Mouse (Mus musculus) frontal cortex, adult (tissue): Measurements from ENCODE around the gene Sftpa1.

Source experiments
- ATAC-seq: cut with Nextera tagmentation; 2 replicates; pipeline ENCODE4 v1.9.2; 2017; ENCODE audit warnings: mild to moderate bottlenecking, moderate library complexity, mixed read lengths; ENCODE audit not compliant: low TSS enrichment

The Sftpa1 gene

DNA sequence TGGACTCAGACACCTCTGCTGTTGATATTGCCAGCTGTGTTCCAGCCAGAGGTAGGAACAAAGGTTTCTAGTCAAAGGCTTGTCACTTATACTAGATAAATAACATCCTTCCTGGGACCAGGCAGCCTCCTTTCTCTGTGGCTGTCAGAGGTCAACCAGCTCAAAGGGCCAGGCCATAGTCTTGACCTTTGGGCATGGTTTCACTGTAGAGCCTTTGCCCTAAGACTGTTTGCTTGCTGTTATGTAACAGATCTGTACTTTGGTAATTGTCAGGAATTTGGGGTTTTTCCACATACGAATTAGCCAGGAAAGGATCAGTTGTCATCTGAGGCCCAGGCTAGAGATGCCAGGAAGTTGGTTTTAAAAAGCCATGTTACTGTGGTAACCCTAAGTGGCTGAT is 29.2 kb downstream of the Sftpa1 start:
- ATAC-seq: no peak

DNA sequence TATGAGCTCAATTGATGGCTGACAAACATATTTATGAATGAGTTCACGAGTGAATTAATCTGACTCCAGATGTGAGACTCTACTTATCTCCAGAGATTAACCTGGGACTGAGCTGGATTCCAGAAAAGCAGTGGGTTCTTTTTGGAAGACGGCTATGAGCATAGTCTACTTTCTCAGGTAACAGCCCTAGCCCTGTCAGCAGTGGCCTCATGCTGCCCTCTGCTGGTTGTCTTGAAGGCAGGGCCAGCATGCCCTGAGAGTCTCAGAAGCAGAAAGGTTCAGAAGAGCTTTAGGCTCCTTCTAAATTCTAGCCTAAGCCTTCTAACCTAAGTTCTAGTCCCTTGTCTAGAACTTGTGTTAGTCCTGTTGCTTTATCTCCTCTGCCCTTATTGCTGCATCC is 31.1 kb downstream of the Sftpa1 start:
- peak; percentile 96 for ATAC-seq

DNA sequence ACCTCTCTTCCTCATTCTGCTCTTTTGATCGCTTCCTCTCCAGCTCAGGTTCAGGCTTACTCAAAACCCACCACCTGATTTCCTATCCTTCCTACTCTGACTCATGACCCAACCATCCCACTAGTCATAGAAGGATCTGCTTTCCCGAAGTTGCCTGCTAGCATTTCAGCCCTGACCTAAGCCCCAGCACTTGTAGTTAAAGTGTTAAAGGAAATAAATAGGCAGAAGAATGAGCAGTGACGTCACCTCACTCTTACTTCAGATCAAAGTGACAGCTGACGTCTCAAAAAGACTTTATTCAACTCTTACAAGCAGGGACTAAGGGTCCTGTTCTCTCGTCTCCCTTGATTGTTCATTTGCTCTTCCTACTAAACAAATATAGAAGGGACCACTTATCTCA is 35.7 kb downstream of the Sftpa1 start:
- no peak for ATAC-seq

DNA sequence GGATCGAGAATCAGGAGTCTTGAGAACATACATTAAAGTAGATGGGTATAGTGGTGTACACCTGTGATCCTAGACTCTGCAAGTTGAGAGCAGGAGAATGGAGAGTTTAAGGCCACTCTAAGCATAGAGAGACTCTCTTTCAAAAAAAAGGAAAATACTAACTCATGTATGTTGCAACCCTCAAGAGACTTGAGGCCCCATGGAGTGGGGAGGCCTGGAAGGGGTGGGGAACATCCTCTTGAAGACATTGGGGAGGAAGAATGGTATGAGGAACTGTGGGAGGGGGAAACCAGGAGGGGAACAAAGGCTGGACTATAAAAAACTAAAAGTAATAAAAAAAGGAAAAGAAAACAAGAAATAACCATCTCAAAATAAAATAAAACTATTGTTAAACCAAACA is 37.0 kb downstream of the Sftpa1 start:
- no peak for ATAC-seq

DNA sequence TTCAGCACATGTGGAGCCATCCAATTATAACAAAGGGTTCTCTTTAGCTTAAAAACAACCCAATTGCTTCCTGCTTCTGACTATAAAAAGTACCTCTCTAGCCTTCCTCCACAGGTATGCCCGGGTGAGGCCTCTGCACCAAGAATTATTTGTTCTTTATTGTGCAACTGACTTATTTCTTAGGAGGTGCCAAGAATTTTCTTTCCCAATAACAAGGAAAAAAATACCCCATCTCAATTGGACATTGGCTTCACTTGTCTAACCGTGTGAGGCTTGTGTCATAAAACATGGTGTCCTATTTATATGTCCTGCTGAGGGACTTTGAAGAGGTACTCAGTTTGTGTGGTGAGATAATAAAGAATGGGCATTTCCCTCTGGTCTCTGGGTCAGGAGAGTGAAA is 38.9 kb downstream of the Sftpa1 start:
- ATAC-seq: no peak

DNA sequence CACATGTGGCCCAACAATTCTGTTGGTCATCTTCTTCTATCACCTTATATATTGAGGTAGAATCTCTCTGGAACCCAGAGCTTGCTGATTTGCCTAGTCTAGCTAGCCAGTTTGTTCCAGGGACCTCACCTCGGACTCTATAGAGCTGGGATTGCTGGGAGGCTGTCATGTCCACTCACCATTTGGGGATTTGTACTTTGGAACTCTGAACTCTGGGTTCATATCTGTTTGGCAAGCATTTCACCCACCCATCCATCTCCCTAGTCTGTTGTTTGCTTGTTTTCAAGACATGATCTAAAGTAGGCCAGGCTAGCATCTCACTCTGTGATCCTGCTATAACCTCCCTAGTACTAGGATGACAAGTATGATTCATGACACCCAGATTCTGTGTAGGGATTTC is 43.2 kb downstream of the Sftpa1 start:
- no peak for ATAC-seq

DNA sequence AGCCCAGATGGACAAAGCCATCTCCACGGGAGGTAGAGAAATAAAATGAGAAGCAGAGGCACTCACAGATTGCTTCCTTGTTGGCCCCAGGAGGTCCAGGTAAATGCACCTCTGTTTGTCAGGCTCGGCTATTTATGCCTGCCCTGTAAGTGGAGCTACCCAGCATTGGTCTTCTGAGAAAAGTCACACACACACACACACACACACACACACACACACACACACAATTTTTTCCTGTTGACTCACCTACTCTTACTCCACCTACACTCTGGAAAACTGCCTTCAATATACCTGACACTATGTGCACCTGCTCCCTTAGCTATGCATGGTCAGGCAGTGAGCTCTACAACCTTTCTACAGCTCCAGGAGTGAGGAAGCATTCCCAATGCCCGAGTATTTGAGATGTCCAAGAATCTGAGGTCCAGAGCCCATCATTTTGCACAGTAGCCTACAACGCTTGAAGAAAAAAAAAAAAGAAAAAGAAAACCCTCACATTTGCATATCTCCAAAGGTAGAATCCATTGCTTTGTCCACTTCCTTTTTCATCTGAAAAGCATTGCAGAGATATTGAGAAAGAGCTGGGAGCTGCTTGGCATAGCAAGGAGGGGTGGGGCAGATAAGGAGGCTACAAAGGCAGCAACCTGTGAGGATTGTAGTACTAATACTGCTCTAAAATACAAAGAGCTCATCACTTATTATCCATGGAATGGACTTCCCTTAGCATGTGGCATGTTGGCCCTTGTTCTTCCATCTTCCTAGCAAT is 53.7 kb downstream of the Sftpa1 start, which contains the start of gene Sftpd:
Sftpd (minus strand) TSS at position 91 of the 763 bp plus-strand sequence.
- no peak for ATAC-seq
